Comparison of ENCODE assay signal across 8 mouse cellular contexts in genomic region chr1:193702707-193703419, GRCm38 (mm10).
DNase-seq lines count a peak whose midpoint lies in the region; ATAC-seq lines count a peak whose summit lies in the region.

No protein-coding gene starts in this region.

- no peaks in the 10 kb centered on the region for H3K27me3 ChIP-seq in liver, embryonic 11.5 days (replicated peaks; ENCODE audit: control insufficient read depth, insufficient read depth, low read length)
- H3K27me3 ChIP-seq in neural tube, embryonic 12.5 days (replicated peaks), result no peaks in the 10 kb centered on the region

- ATAC-seq in common myeloid progenitor, adult 5-6 weeks (replicated peaks; ENCODE audit: low read depth, poor library complexity, severe bottlenecking), result peak; percentile 81
- ATAC-seq in liver, embryonic 11.5 days (replicated peaks; ENCODE audit: low FRiP score), result no peak
- peak; percentile 27 for ATAC-seq in neural tube, embryonic 12.5 days (ENCODE audit: low FRiP score, low read depth)

- DNase-seq in CD4-positive helper T cell, adult 2 months (ENCODE audit: low read depth, low spot score), result peak; percentile 35
- DNase-seq in T-cell, adult 2 months (ENCODE audit: low spot score), result peak; percentile 28
- DNase-seq in heart, adult 18-20 months, result peak; percentile 18 to 77
- peak; percentile 5 for DNase-seq in kidney, adult 11 months
- DNase-seq in liver, embryonic 11.5 days (ENCODE audit: low spot score), result peak; percentile 35
- DNase-seq in thymus, postnatal 14 days, result peak; percentile 43

- H3K9ac ChIP-seq in liver, embryonic 11.5 days (ENCODE audit: low read depth, low read length), result no peak overlapping the region
- no peak overlapping the region for H3K9ac ChIP-seq in neural tube, embryonic 12.5 days

- no peaks in the 10 kb centered on the region for H3K4me1 ChIP-seq in liver, embryonic 11.5 days (replicated peaks; ENCODE audit: control insufficient read depth, insufficient read depth, low read length)
- peaks cover 16% of the 10 kb centered on the region for H3K4me1 ChIP-seq in neural tube, embryonic 12.5 days

- H3K36me3 ChIP-seq in liver, embryonic 11.5 days (ENCODE audit: control insufficient read depth, insufficient read depth, low read length), result no peaks in the 10 kb centered on the region
- H3K36me3 ChIP-seq in neural tube, embryonic 12.5 days, result no peaks in the 10 kb centered on the region

- no peak overlapping the region for H3K4me2 ChIP-seq in liver, embryonic 11.5 days
- peak overlapping the region; percentile 53 for H3K4me2 ChIP-seq in neural tube, embryonic 12.5 days (replicated peaks)

- H3K9me3 ChIP-seq in liver, embryonic 11.5 days (ENCODE audit: control insufficient read depth, low read length), result no peaks in the 10 kb centered on the region
- H3K9me3 ChIP-seq in neural tube, embryonic 12.5 days, result no peaks in the 10 kb centered on the region

- H3K27ac ChIP-seq in liver, embryonic 11.5 days (ENCODE audit: low read depth, low read length), result no peak overlapping the region
- H3K27ac ChIP-seq in neural tube, embryonic 12.5 days, result no peak overlapping the region

- WGBS in liver, embryonic 11.5 days, result 38% methylated on average over 15 of the region's 15 CpGs
- WGBS in neural tube, embryonic 12.5 days, result 14% methylated on average over 15 of the region's 15 CpGs

- no peak overlapping the region for H3K4me3 ChIP-seq in liver, embryonic 11.5 days (ENCODE audit: low read depth, low read length)
- no peak overlapping the region for H3K4me3 ChIP-seq in neural tube, embryonic 12.5 days
